Mouse (Mus musculus) neural tube, embryonic 11.5 days (tissue): ENCODE data around the gene Gm17571. TPM values are rescaled to one million over a fixed set of nuclear protein-coding genes. Genes with fewer than 3 reads are reported as not detected.

Experiments
- ATAC-seq: fragments of 200-750 bp; cut with Nextera tagmentation; 2 replicates; pipeline ENCODE4 v1.8.0; 2017; ENCODE audit warnings: moderate number of reproducible peaks, mild to moderate bottlenecking, moderate TSS enrichment, moderate library complexity; ENCODE audit not compliant: insufficient read depth, low FRiP score, low TSS enrichment
- DNase-seq: peaks from one replicate; pipeline ENCODE4 v3.0.0-alpha.2; 2015; ENCODE audit warnings: low spot score
- H3K27ac ChIP-seq: fragments of 300-500 bp; sonication (generic); 2 replicates; pipeline ENCODE4 v1.5.1; 2014; ENCODE audit warnings: low read depth, mild to moderate bottlenecking, low read length
- H3K27me3 ChIP-seq: fragments of 300-500 bp; sonication (generic); 2 replicates; pipeline ENCODE4 v1.6.1; 2014; ENCODE audit warnings: mild to moderate bottlenecking, low read length, mixed read lengths; ENCODE audit not compliant: control insufficient read depth, insufficient read depth
- H3K36me3 ChIP-seq: fragments of 300-500 bp; sonication (generic); 2 replicates; pipeline ENCODE4 v1.6.1; 2014; ENCODE audit warnings: mild to moderate bottlenecking, low read length, moderate library complexity, mixed read lengths; ENCODE audit not compliant: control insufficient read depth, insufficient read depth
- H3K4me1 ChIP-seq: fragments of 300-500 bp; sonication (generic); 2 replicates; pipeline ENCODE4 v1.6.1; 2014; ENCODE audit warnings: low read length, mixed read lengths; ENCODE audit not compliant: control insufficient read depth, insufficient read depth
- H3K4me2 ChIP-seq: fragments of 300-500 bp; sonication (generic); 2 replicates; pipeline ENCODE4 v1.6.1; 2014; ENCODE audit warnings: low read depth, mild to moderate bottlenecking, moderate library complexity
- H3K4me3 ChIP-seq: fragments of 300-500 bp; sonication (generic); 2 replicates; pipeline ENCODE4 v1.5.1; 2014; ENCODE audit warnings: low read depth, low read length
- H3K9ac ChIP-seq: fragments of 300-500 bp; sonication (generic); 2 replicates; pipeline ENCODE4 v1.6.1; 2014; ENCODE audit warnings: mild to moderate bottlenecking, low read length
- H3K9me3 ChIP-seq: fragments of 300-500 bp; sonication (generic); 2 replicates; pipeline ENCODE4 v1.6.1; 2016; ENCODE audit warnings: low read length; ENCODE audit not compliant: control insufficient read depth
- WGBS: fragments of 180-500 bp; shearing (Covaris S2); extraction: QIAGEN DNeasy Blood & Tissue Kit; methylation state at CpG from one replicate; pipeline ENCODE4 v1.1.7; 2014; 5-methylcytosine and 5-hydroxymethylcytosine counted together
- polyA plus RNA-seq: library from polyadenylated mRNA; unstranded; fragments of >200 nt; fragmentation: Nextera tagmentation; extraction: Ambion mirVana; gene quantifications from 2 replicates; pipeline ENCODE4 v1.2.1, GENCODE M21; 2014

Gene Gm17571
- polyA plus RNA-seq, result not detected in 2 replicates

- H3K36me3 ChIP-seq, result no peaks in the 10 kb centered on the region
- H3K4me1 ChIP-seq, result no peaks in the 10 kb centered on the region; the same call in 1 of the 2 replicates
- no peak within 1 kb of the TSS for H3K9ac ChIP-seq
- no peak for ATAC-seq
- 84% methylated on average over 4 of the region's 4 CpGs for WGBS
- no peak within 1 kb of the TSS for H3K4me3 ChIP-seq
- no peaks in the 10 kb centered on the region for H3K9me3 ChIP-seq
- no peak for DNase-seq
- H3K4me2 ChIP-seq, result no peak within 1 kb of the TSS
- H3K27ac ChIP-seq, result no peak within 1 kb of the TSS
- no peaks in the 10 kb centered on the region for H3K27me3 ChIP-seq
These were observed at the start of gene Gm17571 for GRCm38 (mm10) chr9:13446703-13447285. TSS of gene Gm17571 (minus strand) at chr9:13446753.

GRCm38 (mm10) chr9:13495530-13495929 is 49.0 kb upstream of the Gm17571 start:
- H3K36me3 ChIP-seq, result no peaks in the 10 kb centered on the region

GRCm38 (mm10) chr9:13493746-13494145 is 47.2 kb upstream of the Gm17571 start:
- ATAC-seq (no peak), DNase-seq (no peak)
- Histone ChIP-seq H3K27ac (no peak overlapping the region), H3K9me3 (no peaks in the 10 kb centered on the region), H3K4me2 (no peak overlapping the region), H3K36me3 (no peaks in the 10 kb centered on the region), H3K9ac (no peak overlapping the region), H3K4me3 (no peak overlapping the region), H3K4me1 (no peaks in the 10 kb centered on the region), H3K27me3 (no peaks in the 10 kb centered on the region)
- WGBS, result 90% methylated on average over 2 of the region's 2 CpGs

More at GRCm38 (mm10) chr9:13495530-13495929, 49.0 kb upstream of the Gm17571 start:
- Histone ChIP-seq H3K27ac (no peak overlapping the region), H3K4me1 (no peaks in the 10 kb centered on the region), H3K4me3 (no peak overlapping the region), H3K4me2 (no peak overlapping the region), H3K9ac (no peak overlapping the region), H3K27me3 (no peaks in the 10 kb centered on the region), H3K9me3 (no peaks in the 10 kb centered on the region)
- ATAC-seq (no peak), DNase-seq (no peak)

GRCm38 (mm10) chr9:13492807-13493206 is 46.3 kb upstream of the Gm17571 start:
- DNase-seq (no peak), ATAC-seq (no peak)
- H3K4me3 ChIP-seq, result no peak overlapping the region
- no peak overlapping the region for H3K27ac ChIP-seq
- H3K9ac ChIP-seq, result no peak overlapping the region
- H3K27me3 ChIP-seq, result no peaks in the 10 kb centered on the region
- WGBS, result 78% methylated on average over 2 of the region's 2 CpGs
- H3K36me3 ChIP-seq, result no peaks in the 10 kb centered on the region
- H3K4me1 ChIP-seq, result no peaks in the 10 kb centered on the region
- H3K9me3 ChIP-seq, result no peaks in the 10 kb centered on the region
- no peak overlapping the region for H3K4me2 ChIP-seq

GRCm38 (mm10) chr9:13491854-13492620 is 45.5 kb upstream of the Gm17571 start:
- Histone ChIP-seq H3K4me1 (no peaks in the 10 kb centered on the region), H3K36me3 (no peaks in the 10 kb centered on the region), H3K27me3 (no peaks in the 10 kb centered on the region), H3K9me3 (no peaks in the 10 kb centered on the region), H3K4me3 (no peak overlapping the region), H3K4me2 (no peak overlapping the region), H3K27ac (no peak overlapping the region), H3K9ac (no peak overlapping the region)
- 86% methylated on average over 9 of the region's 9 CpGs for WGBS
- ATAC-seq (no peak), DNase-seq (no peak)

- no peak overlapping the region for H3K4me2 ChIP-seq
- WGBS, result 72% methylated on average over 1 of the region's 1 CpGs
- H3K4me1 ChIP-seq, result no peaks in the 10 kb centered on the region
- H3K27me3 ChIP-seq, result no peaks in the 10 kb centered on the region
- no peak for ATAC-seq
- no peak overlapping the region for H3K9ac ChIP-seq
- H3K36me3 ChIP-seq, result no peaks in the 10 kb centered on the region
- H3K27ac ChIP-seq, result no peak overlapping the region
- H3K9me3 ChIP-seq, result no peaks in the 10 kb centered on the region
- no peak overlapping the region for H3K4me3 ChIP-seq
- no peak for DNase-seq
These were observed 44.6 kb upstream of the Gm17571 start for GRCm38 (mm10) chr9:13491107-13491506.

- 85% methylated on average over 1 of the region's 1 CpGs for WGBS
- H3K4me3 ChIP-seq, result no peak overlapping the region
- no peak overlapping the region for H3K4me2 ChIP-seq
These were observed 39.4 kb upstream of the Gm17571 start for GRCm38 (mm10) chr9:13485914-13486313.

GRCm38 (mm10) chr9:13484267-13485240 is 38.0 kb upstream of the Gm17571 start:
- Histone ChIP-seq H3K27me3 (no peaks in the 10 kb centered on the region), H3K27ac (no peak overlapping the region), H3K9me3 (no peaks in the 10 kb centered on the region), H3K4me2 (no peak overlapping the region), H3K36me3 (no peaks in the 10 kb centered on the region), H3K4me1 (peaks cover 6% of the 10 kb centered on the region), H3K9ac (no peak overlapping the region), H3K4me3 (no peak overlapping the region)
- DNase-seq (no peak), ATAC-seq (no peak)
- WGBS, result 69% methylated on average over 12 of the region's 12 CpGs

More at GRCm38 (mm10) chr9:13485914-13486313, 39.4 kb upstream of the Gm17571 start:
- Histone ChIP-seq H3K9ac (no peak overlapping the region), H3K36me3 (no peaks in the 10 kb centered on the region), H3K27ac (no peak overlapping the region), H3K27me3 (no peaks in the 10 kb centered on the region), H3K4me1 (peaks cover 6% of the 10 kb centered on the region; the same call in 1 of the 2 replicates), H3K9me3 (no peaks in the 10 kb centered on the region)
- DNase-seq, result no peak
- no peak for ATAC-seq
